Comparison of ENCODE assay signal across 12 mouse cellular contexts in the genomic region with DNA sequence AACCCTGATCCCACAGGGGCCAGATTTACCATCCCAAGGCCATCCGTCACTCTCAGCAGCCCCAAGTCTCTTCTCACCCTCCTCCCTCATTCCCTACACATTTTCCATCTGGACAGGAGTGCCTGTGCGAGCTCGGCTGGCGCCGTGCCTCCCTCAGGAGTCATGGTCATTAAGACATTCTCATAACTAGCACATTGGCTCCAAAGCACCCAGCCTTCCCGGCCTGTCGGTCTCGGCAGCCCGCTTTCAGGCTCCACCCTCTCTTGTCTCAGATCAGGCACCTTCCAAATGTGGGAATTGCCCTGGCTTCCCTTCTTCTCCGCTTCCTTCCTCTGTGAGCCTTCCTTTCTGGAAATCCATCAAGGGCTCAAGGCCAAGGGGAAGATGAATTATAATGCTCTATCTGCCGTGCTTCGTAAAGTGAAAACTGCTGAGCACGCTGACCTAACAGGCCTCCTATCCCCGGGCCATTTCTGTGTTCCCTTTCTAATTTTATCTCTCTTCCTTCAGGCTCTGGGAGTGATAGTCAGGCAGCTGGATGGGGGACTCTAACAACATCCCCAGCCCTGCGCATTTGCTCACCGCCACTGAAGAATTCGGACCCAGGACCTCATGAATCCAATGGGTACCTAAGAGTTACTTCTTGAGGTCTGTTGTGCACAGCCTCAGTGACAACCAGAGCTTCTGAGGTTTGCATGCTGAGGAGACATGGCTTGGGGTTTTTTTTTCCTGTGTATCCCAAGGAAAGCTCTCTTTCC.
DNase-seq lines count a peak whose midpoint lies in the region; ATAC-seq and TF ChIP-seq lines count a peak whose summit lies in the region.
"Had no signal": no experiment of that assay in that cellular context is flagged by ENCODE, and none has a peak within 500 bp of the region (broad histone marks: within the 10 kb centered on the region; RNA-seq: fewer than 3 reads in every experiment).

No protein-coding gene starts in this region.

- TF ChIP-seq EP300 in heart, adult 2 months (IDR thresholded peaks at IDR 0.05; ENCODE audit: insufficient read depth, low read depth, low read length), result no peak

- no peak for TF ChIP-seq POLR2A in heart, adult 2 months (IDR thresholded peaks at IDR 0.05; ENCODE audit: insufficient read depth, low read depth, low read length)
- TF ChIP-seq POLR2A in lung, adult 2 months (IDR thresholded peaks at IDR 0.05; ENCODE audit: borderline replicate concordance, extremely low read depth, low read depth, low read length), result no peak
- TF ChIP-seq POLR2A in kidney, adult 2 months (IDR thresholded peaks at IDR 0.05; ENCODE audit: low read depth, low read length), result no peak

- H3K9ac ChIP-seq in heart, embryonic 13.5 days, result no peak overlapping the region
- no peak overlapping the region for H3K9ac ChIP-seq in heart, adult 2 months (ENCODE audit: low read depth, low read length)

- H3K4me1 ChIP-seq in heart, embryonic 13.5 days, result peaks cover 5% of the 10 kb centered on the region; the same call in 1 of the 2 replicates
- H3K4me1 ChIP-seq in heart, adult 2 months (ENCODE audit: control insufficient read depth, insufficient read depth, low read length), result no peaks in the 10 kb centered on the region
- no peaks in the 10 kb centered on the region for H3K4me1 ChIP-seq in lung, adult 2 months (ENCODE audit: control insufficient read depth, insufficient read depth, low read length)
- no peaks in the 10 kb centered on the region for H3K4me1 ChIP-seq in kidney, adult 2 months (ENCODE audit: control insufficient read depth, insufficient read depth, low read length)

- 58% methylated on average over 17 of the region's 17 CpGs for WGBS in heart, embryonic 13.5 days
- WGBS in heart, adult 2 months, result 59% methylated on average over 17 of the region's 17 CpGs
- 65% methylated on average over 17 of the region's 17 CpGs for WGBS in lung, adult 2 months
- WGBS in kidney, adult 2 months, result 64% methylated on average over 17 of the region's 17 CpGs

- no peaks in the 10 kb centered on the region for H3K9me3 ChIP-seq in heart, embryonic 13.5 days

- no peak for ATAC-seq in heart, embryonic 13.5 days (ENCODE audit: extremely low read depth, insufficient number of reproducible peaks, low FRiP score, low TSS enrichment)
- ATAC-seq: CD4-positive, CD25-positive, alpha-beta regulatory T cell, adult 4 months had no signal

- 0 out of 2 replicates have a peak, but pooled peaks cover 11% of the 10 kb centered on the region for H3K27me3 ChIP-seq in heart, embryonic 13.5 days (replicated peaks)
- H3K27me3 ChIP-seq in heart, adult 2 months (ENCODE audit: control insufficient read depth, insufficient read depth, low read length), result no peaks in the 10 kb centered on the region
- no peaks in the 10 kb centered on the region for H3K27me3 ChIP-seq in kidney, adult 2 months (replicated peaks; ENCODE audit: control insufficient read depth, insufficient read depth, low read length)

- no peak for DNase-seq in heart, adult 2 months
- DNase-seq in lung, postnatal 10 days, result peak; percentile 9
- DNase-seq in lung, adult 2 months, result no peak
- DNase-seq in gastrocnemius, postnatal 4 days (ENCODE audit: low spot score in 2 of 2), result peak; percentile 14 to 54
- DNase-seq in left cerebral cortex, postnatal 10 days (ENCODE audit: extremely low spot score in 1 of 2, low spot score in 2 of 2), result no peak
- no peak for DNase-seq in kidney, adult 2 months
- no peak for DNase-seq in B cell, adult 2 months
- DNase-seq: cerebellum, postnatal 36 days; kidney, postnatal 36 days had no signal

- no peaks in the 10 kb centered on the region for H3K36me3 ChIP-seq in heart, embryonic 13.5 days
- no peaks in the 10 kb centered on the region for H3K36me3 ChIP-seq in heart, adult 2 months (ENCODE audit: control insufficient read depth, insufficient read depth, low read length)
- no peaks in the 10 kb centered on the region for H3K36me3 ChIP-seq in kidney, adult 2 months (ENCODE audit: control insufficient read depth, insufficient read depth, low read length)

- no peak overlapping the region for H3K27ac ChIP-seq in heart, embryonic 13.5 days (replicated peaks)
- no peak overlapping the region for H3K27ac ChIP-seq in heart, adult 2 months
- no peak overlapping the region for H3K27ac ChIP-seq in kidney, adult 2 months (ENCODE audit: insufficient read depth, low read depth, low read length)

- no peak overlapping the region for H3K4me3 ChIP-seq in heart, embryonic 13.5 days
- H3K4me3 ChIP-seq in heart, adult 2 months, result no peak overlapping the region
- H3K4me3 ChIP-seq in lung, adult 2 months (replicated peaks; ENCODE audit: extremely low read depth, low read depth, low read length), result no peak overlapping the region
- no peak overlapping the region for H3K4me3 ChIP-seq in kidney, adult 2 months (ENCODE audit: insufficient read depth, low read depth, low read length)
- H3K4me3 ChIP-seq: erythroblast, embryonic 14.5 days had no signal

- no peak for TF ChIP-seq CTCF in heart, adult 2 months (IDR thresholded peaks at IDR 0.05)
- no peak for TF ChIP-seq CTCF in lung, adult 2 months (IDR thresholded peaks at IDR 0.05; ENCODE audit: insufficient read depth, low read length)
- no peak for TF ChIP-seq CTCF in kidney, adult 2 months (conservative IDR thresholded peaks at IDR 0.05; ENCODE audit: insufficient read depth, insufficient read length, low read depth, low read length)

- no peaks in the 10 kb centered on the region for H3K79me2 ChIP-seq in heart, adult 2 months (replicated peaks; ENCODE audit: control insufficient read depth, insufficient read depth, low read length)

- intact Hi-C loops in heart, adult 2 months (cut with DNase I), result no loop called here
- intact Hi-C loops in left cerebral cortex, postnatal 10 days (cut with DNase I), result no loop called here

- peak overlapping the region; percentile 40 for H3K4me2 ChIP-seq in heart, embryonic 13.5 days

Comparison
In these comparisons a context has a peak if more than half of its experiments do, and no peak if none do; other contexts are left out.
1. DNase-seq: peak in lung, postnatal 10 days (single experiment) and gastrocnemius, postnatal 4 days (2 of 2); none in heart, adult 2 months (0 of 2), lung, adult 2 months (single experiment), left cerebral cortex, postnatal 10 days (0 of 2), kidney, adult 2 months (single experiment) and B cell, adult 2 months (0 of 2).